Mouse (Mus musculus) duodenum, adult 2 months (tissue): ENCODE results near the gene Lancl2. TPM values are rescaled to one million over a fixed set of nuclear protein-coding genes. Genes with fewer than 3 reads are reported as not detected.

Experiments
- polyA plus RNA-seq: library from polyadenylated mRNA; depleted of rRNA; stranded (reverse); fragments of >200 nt; gene quantifications from 2 replicates; pipeline ENCODE4 v1.2.3, GENCODE M21; 2012; ENCODE audit warnings: low replicate concordance; rRNA removed

Lancl2 gene
- polyA plus RNA-seq, result 0.47 and 1.4 TPM in 2 replicates

GRCm38 (mm10) chr6:57702376-57702742 lies at the start of gene Lancl2:
Gene Lancl2, plus strand, starts transcription at chr6:57702540.

DNA sequence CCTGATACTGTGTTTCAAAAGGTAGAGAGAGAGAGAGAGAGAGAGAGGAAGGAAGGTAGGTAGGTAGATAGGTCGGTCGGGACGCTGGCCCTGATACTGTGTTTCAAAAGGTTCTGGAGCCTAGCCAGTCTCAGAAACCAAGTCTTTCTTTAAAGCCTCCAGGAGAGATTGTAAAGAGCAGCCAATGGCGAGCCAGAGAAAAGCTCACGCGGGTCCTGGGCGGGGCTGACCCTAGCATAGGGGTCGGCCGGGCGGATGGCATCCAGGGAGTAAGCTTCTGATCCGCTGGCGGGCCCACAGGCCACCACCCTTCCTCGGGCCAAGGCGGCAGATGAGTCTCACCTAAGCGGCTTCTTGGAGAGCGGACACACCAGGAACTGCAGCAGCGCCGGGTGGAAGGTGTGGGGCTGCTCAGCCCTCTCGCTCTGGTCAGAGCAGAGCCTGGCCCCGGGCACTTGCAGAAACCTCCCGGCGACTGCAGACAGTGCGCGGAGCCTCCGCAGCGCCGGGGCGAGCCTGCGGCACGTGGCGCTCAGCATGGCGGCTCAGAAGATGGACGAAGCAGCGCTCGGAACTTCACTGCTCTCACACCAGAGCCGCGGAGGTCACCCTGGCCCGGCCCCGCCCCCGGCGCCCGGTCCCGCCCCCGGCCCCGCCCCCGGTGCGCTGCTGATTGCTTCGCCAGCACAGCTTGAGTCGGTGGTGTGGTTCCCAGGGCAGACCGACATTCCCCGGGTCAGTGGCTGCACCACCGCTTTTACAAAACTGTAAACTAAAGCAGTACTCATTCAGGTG lies 10.7 kb upstream of the Lancl2 start, which contains the start of gene Pyurf:
Pyurf (minus strand) TSS at position 612 of the 795 bp plus-strand sequence.

Other genes with a start within 250 kb of the Lancl2 start
- gene Ppm1k, start 167.1 kb upstream of the Lancl2 start, polyA plus RNA-seq, result 0.09 and 0.19 TPM in 2 replicates
- gene Herc6, start 121.5 kb upstream of the Lancl2 start, polyA plus RNA-seq, result 2.4 and 14.4 TPM in 2 replicates
- gene Pyurf, start 10.5 kb upstream of the Lancl2 start, polyA plus RNA-seq, result 17.1 and 20.6 TPM in 2 replicates
- gene Vopp1, start 122.6 kb downstream of the Lancl2 start, polyA plus RNA-seq, result 5.6 and 6.7 TPM in 2 replicates
- gene Vmn1r21, start 147.8 kb downstream of the Lancl2 start, polyA plus RNA-seq, result not detected in 2 replicates
- gene Vmn1r22, start 205.5 kb downstream of the Lancl2 start, polyA plus RNA-seq, result not detected in 2 replicates
- gene Vmn1r23, start 224.3 kb downstream of the Lancl2 start, polyA plus RNA-seq, result not detected in 2 replicates